Mouse (Mus musculus) urinary bladder, adult 18-20 months (tissue): ENCODE measurements around the gene Bcl7a.

Experiments
- DNase-seq, 2 experiments: peaks; one replicate each; pipeline ENCODE4 v3.0.0; 2022; ENCODE audit warnings: low spot score in 2 of 2, mixed read lengths in 2 of 2

The Bcl7a gene

DNA sequence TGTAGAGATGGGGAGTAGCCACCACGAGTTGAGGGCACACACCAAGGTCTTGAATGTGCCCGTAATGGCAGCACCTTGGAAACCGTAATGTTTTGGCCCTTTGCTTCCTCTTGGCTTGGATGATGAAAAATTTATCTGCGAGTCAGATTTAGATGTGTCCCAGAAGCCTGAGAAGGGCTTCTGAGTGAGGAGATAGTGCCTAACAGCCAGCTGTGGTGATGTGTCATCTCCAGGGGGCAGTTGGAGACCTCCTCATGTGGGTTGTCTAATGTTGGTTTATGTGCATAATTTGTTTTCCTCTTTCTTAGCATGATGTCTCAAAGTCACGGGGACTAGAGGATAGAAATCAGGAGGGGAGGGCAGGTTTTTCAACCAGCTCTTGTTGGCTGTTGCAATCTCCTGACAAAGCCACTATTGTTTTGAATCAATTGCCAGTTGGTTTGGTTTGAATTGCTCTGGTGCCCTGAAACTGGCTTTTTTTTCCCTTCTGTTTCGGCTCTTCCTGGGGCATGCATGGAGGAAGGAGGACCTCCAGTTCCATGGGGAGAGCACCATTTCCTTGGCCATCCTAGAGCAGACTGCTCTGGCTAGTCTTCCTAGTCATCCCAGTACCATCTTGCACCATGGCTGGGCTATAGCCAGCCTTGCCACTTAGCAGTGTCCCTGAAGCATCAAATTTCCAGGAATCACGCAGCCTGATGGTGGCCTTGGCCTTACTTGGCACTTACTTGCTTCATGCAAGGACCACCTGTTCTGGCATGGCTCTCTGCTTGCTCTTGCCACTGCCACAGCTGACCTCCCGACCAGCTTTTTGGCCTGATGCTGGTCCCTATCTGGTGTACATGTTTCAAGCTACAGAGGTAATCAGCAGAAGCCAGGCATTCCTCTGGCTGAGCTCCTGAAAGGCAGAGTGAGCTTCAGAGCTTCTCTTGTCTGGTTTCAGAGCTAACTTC lies 73.2 kb downstream of the Bcl7a start:
- DNase-seq, result no peak

DNA sequence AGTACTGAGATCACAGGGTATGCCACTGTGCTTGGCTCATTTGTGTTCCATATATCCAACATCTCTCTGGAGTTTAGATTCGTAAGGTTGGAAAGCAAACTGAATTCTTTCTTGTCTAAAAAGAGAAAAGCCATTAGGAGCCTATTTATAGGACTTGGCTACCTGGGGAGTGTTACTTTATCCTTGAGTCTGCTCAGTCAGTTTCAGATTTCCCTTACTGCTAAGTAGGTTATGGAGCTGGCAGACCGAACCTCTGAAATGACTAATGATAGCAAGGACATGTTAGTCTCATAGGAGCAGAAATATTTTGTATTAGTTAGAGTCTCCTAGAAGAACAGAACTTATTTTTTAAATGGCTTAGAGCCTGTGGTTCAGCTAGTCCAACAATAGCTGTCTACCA lies 80.3 kb downstream of the Bcl7a start:
- no peak for DNase-seq
